Mouse (Mus musculus): Measurements from ENCODE around the gene Trafd1. TPM values are rescaled to one million over a fixed set of nuclear protein-coding genes. Genes with fewer than 3 reads are reported as not detected.

Trafd1 gene
- 83.8 and 108 TPM in 2 replicates for polyA plus RNA-seq (2012; rRNA removed)

GRCm38 (mm10) chr5:121385461-121386119 lies at the start of gene Trafd1:
Gene Trafd1, minus strand, starts transcription at chr5:121385632.
- peak; percentile 88 for DNase-seq
- Histone ChIP-seq H3K4me1 (ENCODE audit: control insufficient read depth, insufficient read depth, low read length) (peaks cover 10% of the 10 kb centered on the region; the same call in 1 of the 2 replicates), H3K4me3 (replicated peaks; ENCODE audit: extremely low read depth, low read depth, low read length) (peak within 1 kb of the TSS; percentile 87)
- 0% methylated on average over 45 of the region's 45 CpGs for WGBS
- TF ChIP-seq CTCF (IDR thresholded peaks at IDR 0.05; ENCODE audit: insufficient read depth, low read length) = no peak
- peak; percentile 61; the same call in 1 of the 2 replicates for TF ChIP-seq POLR2A (IDR thresholded peaks at IDR 0.05; ENCODE audit: borderline replicate concordance, extremely low read depth, low read depth, low read length)

GRCm38 (mm10) chr5:121428954-121429353 lies 43.5 kb upstream of the Trafd1 start:
- TF ChIP-seq CTCF (IDR thresholded peaks at IDR 0.05; ENCODE audit: insufficient read depth, low read length) = no peak
- WGBS = 94% methylated on average over 3 of the region's 3 CpGs
- no peak for DNase-seq
- Histone ChIP-seq H3K4me1 (ENCODE audit: control insufficient read depth, insufficient read depth, low read length) (no peaks in the 10 kb centered on the region), H3K4me3 (replicated peaks; ENCODE audit: extremely low read depth, low read depth, low read length) (no peak overlapping the region)

- no peaks in the 10 kb centered on the region for H3K4me1 ChIP-seq (ENCODE audit: control insufficient read depth, insufficient read depth, low read length)
- WGBS = 88% methylated on average over 10 of the region's 10 CpGs
- no peak for TF ChIP-seq POLR2A (IDR thresholded peaks at IDR 0.05; ENCODE audit: borderline replicate concordance, extremely low read depth, low read depth, low read length)
- no peak for TF ChIP-seq CTCF (IDR thresholded peaks at IDR 0.05; ENCODE audit: insufficient read depth, low read length)
- no peak for DNase-seq
- no peak overlapping the region for H3K4me3 ChIP-seq (replicated peaks; ENCODE audit: extremely low read depth, low read depth, low read length)
Measured at GRCm38 (mm10) chr5:121423297-121423696, 37.9 kb upstream of the Trafd1 start.

GRCm38 (mm10) chr5:121422787-121423186 lies 37.4 kb upstream of the Trafd1 start:
- no peaks in the 10 kb centered on the region for H3K4me1 ChIP-seq (ENCODE audit: control insufficient read depth, insufficient read depth, low read length)
- TF ChIP-seq POLR2A (IDR thresholded peaks at IDR 0.05; ENCODE audit: borderline replicate concordance, extremely low read depth, low read depth, low read length) = no peak
- no peak for TF ChIP-seq CTCF (IDR thresholded peaks at IDR 0.05; ENCODE audit: insufficient read depth, low read length)
- WGBS = 94% methylated on average over 6 of the region's 6 CpGs
- no peak for DNase-seq
- no peak overlapping the region for H3K4me3 ChIP-seq (replicated peaks; ENCODE audit: extremely low read depth, low read depth, low read length)

- H3K4me1 ChIP-seq (ENCODE audit: control insufficient read depth, insufficient read depth, low read length) = no peaks in the 10 kb centered on the region
- 94% methylated on average over 9 of the region's 9 CpGs for whole genome bisulfite sequencing
- H3K4me3 ChIP-seq (replicated peaks; ENCODE audit: extremely low read depth, low read depth, low read length) = no peak overlapping the region
- DNase-seq = no peak
- TF ChIP-seq POLR2A (IDR thresholded peaks at IDR 0.05; ENCODE audit: borderline replicate concordance, extremely low read depth, low read depth, low read length) (no peak), CTCF (IDR thresholded peaks at IDR 0.05; ENCODE audit: insufficient read depth, low read length) (no peak)
Measured at GRCm38 (mm10) chr5:121420721-121421120, 35.3 kb upstream of the Trafd1 start.

- TF ChIP-seq POLR2A (IDR thresholded peaks at IDR 0.05; ENCODE audit: borderline replicate concordance, extremely low read depth, low read depth, low read length) (no peak), CTCF (IDR thresholded peaks at IDR 0.05; ENCODE audit: insufficient read depth, low read length) (no peak)
Measured at GRCm38 (mm10) chr5:121410975-121411374, 25.5 kb upstream of the Trafd1 start.

GRCm38 (mm10) chr5:121407856-121408255 lies 22.4 kb upstream of the Trafd1 start:
- no peak for DNase-seq
- Histone ChIP-seq H3K4me1 (ENCODE audit: control insufficient read depth, insufficient read depth, low read length) (no peaks in the 10 kb centered on the region), H3K4me3 (replicated peaks; ENCODE audit: extremely low read depth, low read depth, low read length) (no peak overlapping the region)
- TF ChIP-seq POLR2A (IDR thresholded peaks at IDR 0.05; ENCODE audit: borderline replicate concordance, extremely low read depth, low read depth, low read length) (no peak), CTCF (IDR thresholded peaks at IDR 0.05; ENCODE audit: insufficient read depth, low read length) (no peak)
- 74% methylated on average over 8 of the region's 8 CpGs for WGBS

More at GRCm38 (mm10) chr5:121410975-121411374, 25.5 kb upstream of the Trafd1 start:
- WGBS = 86% methylated on average over 4 of the region's 4 CpGs
- no peaks in the 10 kb centered on the region for H3K4me1 ChIP-seq (ENCODE audit: control insufficient read depth, insufficient read depth, low read length)
- H3K4me3 ChIP-seq (replicated peaks; ENCODE audit: extremely low read depth, low read depth, low read length) = no peak overlapping the region
- DNase-seq = no peak

- Histone ChIP-seq H3K4me3 (replicated peaks; ENCODE audit: extremely low read depth, low read depth, low read length) (no peak overlapping the region), H3K4me1 (ENCODE audit: control insufficient read depth, insufficient read depth, low read length) (peaks cover 10% of the 10 kb centered on the region; the same call in 1 of the 2 replicates)
- TF ChIP-seq CTCF (IDR thresholded peaks at IDR 0.05; ENCODE audit: insufficient read depth, low read length) (no peak), POLR2A (IDR thresholded peaks at IDR 0.05; ENCODE audit: borderline replicate concordance, extremely low read depth, low read depth, low read length) (no peak)
- WGBS = 71% methylated on average over 5 of the region's 5 CpGs
- no peak for DNase-seq
Measured at GRCm38 (mm10) chr5:121400849-121401248, 15.4 kb upstream of the Trafd1 start.

- H3K4me1 ChIP-seq (ENCODE audit: control insufficient read depth, insufficient read depth, low read length) = peaks cover 10% of the 10 kb centered on the region; the same call in 1 of the 2 replicates
- TF ChIP-seq CTCF (IDR thresholded peaks at IDR 0.05; ENCODE audit: insufficient read depth, low read length) = no peak
- TF ChIP-seq POLR2A (IDR thresholded peaks at IDR 0.05; ENCODE audit: borderline replicate concordance, extremely low read depth, low read depth, low read length) = no peak
- 28% methylated on average over 5 of the region's 5 CpGs for WGBS
- no peak overlapping the region for H3K4me3 ChIP-seq (replicated peaks; ENCODE audit: extremely low read depth, low read depth, low read length)
- no peak for DNase-seq
Measured at GRCm38 (mm10) chr5:121400064-121400463, 14.6 kb upstream of the Trafd1 start.

- TF ChIP-seq POLR2A (IDR thresholded peaks at IDR 0.05; ENCODE audit: borderline replicate concordance, extremely low read depth, low read depth, low read length) = no peak
- no peak for TF ChIP-seq CTCF (IDR thresholded peaks at IDR 0.05; ENCODE audit: insufficient read depth, low read length)
- peaks cover 10% of the 10 kb centered on the region; the same call in 1 of the 2 replicates for H3K4me1 ChIP-seq (ENCODE audit: control insufficient read depth, insufficient read depth, low read length)
- 67% methylated on average over 5 of the region's 5 CpGs for WGBS
- DNase-seq = no peak
- H3K4me3 ChIP-seq (replicated peaks; ENCODE audit: extremely low read depth, low read depth, low read length) = no peak overlapping the region
Measured at GRCm38 (mm10) chr5:121399540-121399939, 14.1 kb upstream of the Trafd1 start.

Data from lung, adult 2 months (tissue).